ENCODE assay signal across 26 mouse cellular contexts in genomic region chr6:35805738-35806137, GRCm38 (mm10).
DNase-seq lines count a peak whose midpoint lies in the region; ATAC-seq and TF ChIP-seq lines count a peak whose summit lies in the region.
"Had no signal": no experiment of that assay in that cellular context is flagged by ENCODE, and none has a peak within 500 bp of the region (broad histone marks: within the 10 kb centered on the region; RNA-seq: fewer than 3 reads in every experiment).

No protein-coding gene starts in this region.

- H3K4me3 ChIP-seq in CH12.LX (replicated peaks in 1 of 3; ENCODE audit: low read depth in 2 of 3, low read length in 2 of 3, poor library complexity in 1 of 3), result no peak overlapping the region
- H3K4me3 ChIP-seq: embryonic facial prominence, embryonic 13.5 days; embryonic facial prominence, embryonic 15.5 days; erythroblast, embryonic 14.5 days; forebrain, embryonic 10.5 days; forebrain, embryonic 12.5 days had no signal

- no peaks in the 10 kb centered on the region for H3K9me3 ChIP-seq in CH12.LX (replicated peaks; ENCODE audit: low read length)
- H3K9me3 ChIP-seq: embryonic facial prominence, embryonic 13.5 days; embryonic facial prominence, embryonic 15.5 days; forebrain, embryonic 10.5 days; forebrain, embryonic 12.5 days had no signal

- in situ Hi-C loops in CH12.LX (cut with MboI; ENCODE audit: low pct_ligation_motif_present, low pct_unique_long_range_greater_than_20kb, low sequenced_read_pairs), result no loop called here

- no peaks in the 10 kb centered on the region for H3K36me3 ChIP-seq in CH12.LX (replicated peaks in 1 of 2; ENCODE audit: control insufficient read depth in 1 of 2, insufficient read depth in 1 of 2, low read length in 1 of 2)
- H3K36me3 ChIP-seq: embryonic facial prominence, embryonic 13.5 days; embryonic facial prominence, embryonic 15.5 days; forebrain, embryonic 10.5 days; forebrain, embryonic 12.5 days had no signal

- no peak for TF ChIP-seq POLR2A in CH12.LX (IDR thresholded peaks at IDR 0.05; ENCODE audit: low read depth, low read length)

- H3K27ac ChIP-seq in CH12.LX (ENCODE audit: insufficient read depth, low read depth), result no peak overlapping the region
- H3K27ac ChIP-seq: embryonic facial prominence, embryonic 13.5 days; embryonic facial prominence, embryonic 15.5 days; forebrain, embryonic 10.5 days; forebrain, embryonic 12.5 days had no signal

- TF ChIP-seq RAD21 in CH12.LX (IDR thresholded peaks at IDR 0.05; ENCODE audit: low read depth, low read length), result no peak

- peak; percentile 80 for ATAC-seq in granulocyte monocyte progenitor cell, adult 5-6 weeks (replicated peaks; ENCODE audit: poor library complexity, severe bottlenecking)
- peak; percentile 31; the same call in 1 of the 2 replicates for ATAC-seq in megakaryocyte progenitor cell, adult 5-6 weeks (replicated peaks; ENCODE audit: poor library complexity)
- ATAC-seq: CD4-positive, CD25-positive, alpha-beta regulatory T cell, adult 4 months; forebrain, embryonic 14.5 days; forebrain, embryonic 16.5 days; Patski had no signal

- no peaks in the 10 kb centered on the region for H3K79me2 ChIP-seq in CH12.LX (replicated peaks; ENCODE audit: control insufficient read depth, extremely low read depth, insufficient read depth, poor library complexity, severe bottlenecking)

- peak; percentile 2 for DNase-seq in A20 (ENCODE audit: low read depth, low spot score)
- peak; percentile 13 for DNase-seq in CH12.LX (ENCODE audit: extremely low read depth)
- DNase-seq in testis, postnatal 14 days (ENCODE audit: low spot score), result no peak
- no peak for DNase-seq in right cerebral cortex, postnatal 14 days
- no peak for DNase-seq in heart, postnatal 4 days
- DNase-seq: adrenal gland, adult 2 months; adrenal gland, postnatal 14 days; adrenal gland, postnatal 36 days; B cell, adult 2 months; cerebellum, adult 11-12 months; cerebellum, adult 2 months; cerebellum, adult 9-10 months; cerebellum, postnatal 10 days; cerebellum, postnatal 25 days; embryo, embryonic 11 days had no signal

- TF ChIP-seq CTCF in CH12.LX (conservative IDR thresholded peaks at IDR 0.05 in 1 of 2, IDR thresholded peaks at IDR 0.05 in 1 of 2; ENCODE audit: low read depth in 2 of 2, low read length in 2 of 2), result no peak

- no peak for TF ChIP-seq EP300 in CH12.LX (IDR thresholded peaks at IDR 0.05; ENCODE audit: low read length)

- H3K4me2 ChIP-seq in CH12.LX (ENCODE audit: insufficient read depth, low read depth, poor library complexity, severe bottlenecking), result no peak overlapping the region
- H3K4me2 ChIP-seq: embryonic facial prominence, embryonic 13.5 days; embryonic facial prominence, embryonic 15.5 days; forebrain, embryonic 12.5 days had no signal

- no peaks in the 10 kb centered on the region for H3K27me3 ChIP-seq in CH12.LX (replicated peaks)
- H3K27me3 ChIP-seq: embryonic facial prominence, embryonic 13.5 days; embryonic facial prominence, embryonic 15.5 days; forebrain, embryonic 12.5 days; Patski had no signal

- H3K9ac ChIP-seq in CH12.LX (ENCODE audit: insufficient read depth, low read depth), result no peak overlapping the region
- H3K9ac ChIP-seq: embryonic facial prominence, embryonic 13.5 days; embryonic facial prominence, embryonic 15.5 days; forebrain, embryonic 12.5 days had no signal

- H3K4me1 ChIP-seq in CH12.LX (ENCODE audit: control insufficient read depth in 1 of 2, insufficient read depth in 2 of 2), result peaks cover 3 to 5% of the 10 kb centered on the region in 2 experiments; a peak in 2 of 4 replicates
- H3K4me1 ChIP-seq: embryonic facial prominence, embryonic 15.5 days; forebrain, embryonic 10.5 days; forebrain, embryonic 12.5 days had no signal

- dilution Hi-C loops in CH12.LX (cut with MboI; ENCODE audit: extremely low pct_ligation_motif_present, extremely low pct_unique_long_range_greater_than_20kb, low sequenced_read_pairs), result no loop called here

TF ChIP-seq in CH12.LX, 34 proteins besides CTCF, POLR2A, EP300 and RAD21:
- TF ChIP-seq ETS1 (conservative IDR thresholded peaks at IDR 0.05; ENCODE audit: low read depth, low read length) (no peak), IRF4 (IDR thresholded peaks at IDR 0.05; ENCODE audit: low read depth, low read length) (0 out of 2 replicates have a peak, but pooled peaks have one; percentile 13)

Comparison
In these comparisons a context has a peak if more than half of its experiments do, and no peak if none do; other contexts are left out.
1. DNase-seq: peak in A20 (single experiment) and CH12.LX (single experiment); none in testis, postnatal 14 days (single experiment), right cerebral cortex, postnatal 14 days (single experiment) and heart, postnatal 4 days (single experiment).